Mouse (Mus musculus): ENCODE measurements around the gene Cenpv.

DNA sequence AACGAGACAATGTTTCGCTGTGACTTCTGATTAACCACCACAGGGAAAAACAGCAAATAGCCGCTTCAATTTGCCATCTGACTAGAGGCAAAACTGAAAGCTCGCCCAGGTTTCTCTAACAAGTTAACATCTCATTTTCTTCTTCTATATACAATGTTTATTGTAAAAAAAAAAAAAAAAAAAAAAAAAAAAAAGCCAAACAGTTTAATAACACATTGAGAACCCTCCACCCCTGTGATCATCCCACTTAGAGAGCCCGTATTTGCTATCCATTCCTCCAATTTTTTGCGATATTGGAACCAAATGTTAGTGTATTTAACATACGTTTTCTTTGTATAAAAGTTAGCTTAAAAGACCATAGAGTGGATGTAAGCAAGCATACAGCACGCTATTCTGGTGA lies 2.0 kb downstream of the Cenpv start:
- TF ChIP-seq CTCF (IDR thresholded peaks at IDR 0.05; ENCODE audit: extremely low read depth, insufficient read depth, insufficient read length, insufficient replicate concordance) (no peak), POLR2A (IDR thresholded peaks at IDR 0.05; ENCODE audit: low read depth, low read length) (no peak)
